Mouse (Mus musculus) gonadal fat pad, adult 2 months (tissue): Measurements from ENCODE around the gene Thsd4. TPM values are rescaled to one million over a fixed set of nuclear protein-coding genes. Genes with fewer than 3 reads are reported as not detected.

Experiments used
- DNase-seq: peaks from one replicate; pipeline ENCODE4 v3.0.0-alpha.2; 2012; ENCODE audit warnings: low read depth
- polyA plus RNA-seq: library from polyadenylated mRNA; depleted of rRNA; stranded (reverse); fragments of >200 nt; gene quantifications from 2 replicates; pipeline ENCODE4 v1.2.3, GENCODE M21; 2012

Thsd4 gene
- polyA plus RNA-seq, 1 experiment, result 4.7 TPM

GRCm38 (mm10) chr9:60067241-60067640, 454.6 kb downstream of the Thsd4 start:
- DNase-seq, result no peak

- no peak for DNase-seq
Observed at GRCm38 (mm10) chr9:60065184-60065583, 456.7 kb downstream of the Thsd4 start.

- no peak for DNase-seq
Observed at GRCm38 (mm10) chr9:60063191-60063720, 458.6 kb downstream of the Thsd4 start.

- DNase-seq, result no peak
Observed at GRCm38 (mm10) chr9:60056131-60056530, 465.7 kb downstream of the Thsd4 start.

DNA sequence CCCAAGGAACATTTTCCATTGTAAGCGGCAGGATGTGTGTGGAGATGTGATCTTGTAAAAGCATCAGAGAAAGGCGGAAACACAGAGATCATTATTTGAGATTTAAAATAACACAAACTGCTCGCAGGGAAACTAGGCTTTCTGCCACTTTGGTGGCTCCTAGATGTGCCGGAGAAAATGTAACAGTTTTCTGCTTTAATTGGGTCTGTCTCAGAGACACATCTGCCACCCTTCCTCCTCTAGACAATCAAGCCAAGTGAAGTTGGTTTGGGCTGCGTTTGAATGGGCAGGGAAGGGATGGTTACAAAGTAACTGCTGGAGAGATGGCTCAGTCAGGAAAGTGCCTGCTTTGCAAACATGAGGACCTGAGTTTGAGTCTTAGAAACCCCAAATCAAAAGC, 466.9 kb downstream of the Thsd4 start:
- DNase-seq, result no peak

GRCm38 (mm10) chr9:60053117-60053516, 468.7 kb downstream of the Thsd4 start:
- no peak for DNase-seq

DNA sequence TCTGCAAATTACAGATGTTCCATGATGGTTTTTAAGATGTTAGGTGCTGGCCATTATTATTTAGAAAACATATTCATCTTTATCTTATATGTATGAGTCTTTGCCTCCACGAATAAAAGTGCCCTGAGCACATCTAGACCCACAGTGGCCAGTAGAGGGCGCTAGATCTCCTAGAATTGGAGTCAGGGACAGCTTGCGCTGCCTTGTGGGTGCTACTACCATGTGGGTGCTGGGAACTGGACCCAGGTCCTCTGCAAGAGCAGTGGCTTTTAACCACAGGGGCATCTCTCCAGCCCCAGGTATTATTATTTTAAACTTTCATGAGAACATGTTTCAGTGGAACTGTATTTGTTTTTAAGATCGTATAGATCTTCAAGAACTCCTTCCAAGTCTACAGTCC, 469.4 kb downstream of the Thsd4 start:
- no peak for DNase-seq

DNA sequence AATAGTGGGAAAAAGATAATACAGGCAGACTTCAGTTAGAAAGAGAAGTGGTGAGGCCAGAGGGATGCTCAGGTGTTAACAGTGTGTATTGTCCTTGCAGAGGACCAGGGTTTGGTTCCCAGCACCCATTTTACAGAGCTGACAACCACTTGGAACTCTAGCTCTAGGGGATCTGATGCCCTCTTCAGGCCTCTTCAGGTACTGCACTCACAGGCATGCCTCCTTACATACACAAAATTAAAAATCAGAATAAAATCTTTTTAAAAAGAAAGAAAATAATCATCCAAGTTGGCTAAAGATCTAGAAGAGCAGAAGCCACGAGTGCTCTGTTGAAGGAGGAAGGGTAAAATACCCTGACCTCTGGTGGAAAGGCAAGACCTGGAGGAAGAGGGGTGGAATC, 478.7 kb downstream of the Thsd4 start:
- DNase-seq, result no peak

GRCm38 (mm10) chr9:60034883-60035282, 487.0 kb downstream of the Thsd4 start:
- no peak for DNase-seq

GRCm38 (mm10) chr9:60027234-60027633, 494.6 kb downstream of the Thsd4 start:
- DNase-seq, result no peak

GRCm38 (mm10) chr9:60026795-60027194, 495.1 kb downstream of the Thsd4 start:
- no peak for DNase-seq

GRCm38 (mm10) chr9:60025919-60026318, 495.9 kb downstream of the Thsd4 start:
- DNase-seq, result no peak

GRCm38 (mm10) chr9:60024971-60025370, 496.9 kb downstream of the Thsd4 start:
- no peak for DNase-seq

DNA sequence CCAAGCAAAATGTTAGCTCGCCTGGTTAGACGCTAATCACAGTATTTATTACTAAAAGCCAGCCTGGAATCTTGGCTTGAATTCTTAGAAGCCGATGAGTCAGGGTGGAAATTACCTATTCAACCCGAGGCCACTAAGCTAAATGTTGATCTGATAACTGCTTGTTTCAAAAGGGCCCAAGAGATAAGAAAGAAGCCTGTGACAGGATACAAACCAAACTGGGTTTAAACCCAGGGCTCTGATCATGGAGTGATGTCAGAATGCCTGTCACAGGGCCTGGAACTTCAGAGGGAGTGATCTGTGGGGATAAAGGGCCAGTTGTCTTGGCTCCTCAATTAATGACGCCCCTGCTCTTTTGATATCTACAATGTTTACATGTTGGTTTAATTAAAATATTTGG, 497.3 kb downstream of the Thsd4 start:
- no peak for DNase-seq

DNA sequence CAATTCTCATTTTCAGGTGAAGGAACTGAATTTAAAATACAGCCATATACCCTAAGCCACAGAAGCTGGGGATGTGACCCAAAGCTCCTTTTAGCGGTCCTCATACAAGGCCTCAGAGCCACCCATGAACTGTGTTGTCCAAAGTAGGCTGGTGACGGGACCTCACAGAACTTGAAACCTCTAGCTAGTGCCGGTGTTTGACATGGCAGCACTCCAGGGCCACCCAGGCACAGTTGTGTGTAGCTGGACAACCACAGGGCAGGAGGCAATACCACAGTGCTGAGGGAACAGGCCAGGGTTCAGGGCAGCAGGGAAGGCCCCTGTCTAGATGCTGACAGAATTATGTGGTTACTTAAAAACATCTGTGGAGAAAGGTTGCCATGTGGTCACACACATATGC, 499.5 kb downstream of the Thsd4 start:
- DNase-seq, result no peak

GRCm38 (mm10) chr9:60020444-60020843, 501.4 kb downstream of the Thsd4 start:
- no peak for DNase-seq

DNA sequence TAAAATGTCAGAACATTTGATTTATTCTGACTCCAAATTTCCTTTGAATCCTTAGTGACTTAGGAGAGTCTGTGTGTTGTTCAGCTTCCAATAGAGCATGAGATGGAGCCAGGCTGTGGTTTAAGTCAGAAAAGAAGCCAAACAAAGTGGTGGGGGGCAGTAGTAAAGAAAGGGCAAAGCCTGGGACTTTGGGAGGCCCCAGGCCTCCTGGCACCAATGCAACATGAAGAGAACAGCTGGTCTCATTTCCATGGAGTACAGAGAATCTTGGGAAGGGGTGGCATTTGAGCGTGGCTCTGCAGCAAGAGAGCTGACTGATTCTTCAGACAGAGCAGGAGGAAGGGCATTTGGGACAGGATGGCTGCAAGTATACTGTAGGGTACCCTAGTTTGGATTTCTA, 511.6 kb downstream of the Thsd4 start:
- DNase-seq, result no peak

- no peak for DNase-seq
Observed at GRCm38 (mm10) chr9:60008936-60009335, 512.9 kb downstream of the Thsd4 start.

DNA sequence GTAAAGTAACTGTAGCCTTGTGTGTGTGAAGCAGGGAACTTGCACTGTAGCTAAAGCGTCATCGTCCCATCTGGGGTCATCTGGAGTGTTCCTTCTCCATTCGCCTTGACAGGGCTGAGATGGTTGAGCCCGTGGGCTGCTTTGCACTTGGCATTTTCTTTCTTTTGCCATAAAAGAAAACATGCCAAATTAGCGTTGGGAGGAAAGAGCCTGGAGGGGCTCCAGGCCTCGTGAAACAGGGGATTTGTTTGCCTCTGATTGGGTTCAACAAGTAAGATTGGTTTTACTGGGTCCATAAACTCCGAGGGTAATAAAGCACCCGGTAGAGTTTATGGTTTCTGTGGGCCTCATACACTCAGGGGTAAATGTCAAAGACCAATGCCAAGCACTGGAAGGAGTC, 519.5 kb downstream of the Thsd4 start:
- DNase-seq, result no peak

DNA sequence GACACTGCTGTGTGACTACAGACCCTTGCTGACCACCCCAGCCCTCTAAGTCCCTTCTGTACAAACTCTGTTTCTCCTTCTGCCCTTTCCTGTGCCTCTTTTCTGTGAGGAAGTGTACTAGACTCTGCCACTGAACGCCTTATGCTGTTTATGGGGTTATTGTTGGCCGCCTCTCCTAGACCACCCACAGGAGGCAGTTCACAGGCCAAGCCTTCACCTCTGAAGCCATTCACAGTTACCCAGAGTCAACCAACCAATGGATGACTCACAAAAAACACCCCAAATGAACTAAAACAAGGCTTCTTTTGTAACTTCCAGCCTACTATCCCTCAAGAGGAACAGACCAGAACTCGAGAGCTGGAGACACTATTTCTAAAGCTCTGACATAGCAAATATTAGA, 520.4 kb downstream of the Thsd4 start:
- DNase-seq, result no peak

DNA sequence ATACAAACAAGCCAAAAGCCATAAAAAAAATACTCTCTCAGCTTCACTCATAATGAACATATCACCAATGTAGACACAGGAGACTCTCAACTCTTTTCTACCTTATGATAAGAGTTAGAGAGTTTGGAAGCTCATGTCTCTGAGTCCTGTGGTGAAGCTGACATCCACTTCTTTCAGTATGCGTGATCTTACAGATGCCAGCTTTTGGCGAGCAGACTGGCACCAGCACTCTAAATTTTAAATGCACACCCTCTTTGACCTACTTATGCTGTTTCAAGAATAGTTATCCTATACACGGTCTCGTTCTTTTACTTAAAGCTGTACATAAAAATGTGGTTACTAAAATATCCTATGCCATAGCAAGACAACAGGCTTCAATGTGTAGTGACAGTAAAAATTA, 524.1 kb downstream of the Thsd4 start:
- no peak for DNase-seq

GRCm38 (mm10) chr9:59991407-59991806, 530.4 kb downstream of the Thsd4 start:
- DNase-seq, result no peak

GRCm38 (mm10) chr9:59989864-59990263, 532.0 kb downstream of the Thsd4 start:
- DNase-seq, result peak; percentile 10

GRCm38 (mm10) chr9:59985900-59986572, 535.8 kb downstream of the Thsd4 start:
- DNase-seq, result no peak
